ENCODE assay signal across 12 mouse cellular contexts in genomic region chr5:142690343-142690742, GRCm38 (mm10).
"Had no signal": no experiment of that assay in that cellular context is flagged by ENCODE, and none has a peak within 500 bp of the region (broad histone marks: within the 10 kb centered on the region; RNA-seq: fewer than 3 reads in every experiment).

No protein-coding gene starts in this region.

- DNase-seq: lung, adult 18-20 months; lung, embryonic 14.5 days; lung, postnatal 10 days; lung, postnatal 36 days; midbrain, embryonic 14.5 days; retina, postnatal 1 day; right cerebral cortex, adult 18-20 months; right cerebral cortex, postnatal 25 days; thymus, adult 2 months; thymus, postnatal 25 days; thymus, postnatal 4 days had no signal

- ATAC-seq: midbrain, embryonic 16.5 days had no signal
